Mouse (Mus musculus): ENCODE measurements around the gene Pbx2.

Gene Pbx2

DNA sequence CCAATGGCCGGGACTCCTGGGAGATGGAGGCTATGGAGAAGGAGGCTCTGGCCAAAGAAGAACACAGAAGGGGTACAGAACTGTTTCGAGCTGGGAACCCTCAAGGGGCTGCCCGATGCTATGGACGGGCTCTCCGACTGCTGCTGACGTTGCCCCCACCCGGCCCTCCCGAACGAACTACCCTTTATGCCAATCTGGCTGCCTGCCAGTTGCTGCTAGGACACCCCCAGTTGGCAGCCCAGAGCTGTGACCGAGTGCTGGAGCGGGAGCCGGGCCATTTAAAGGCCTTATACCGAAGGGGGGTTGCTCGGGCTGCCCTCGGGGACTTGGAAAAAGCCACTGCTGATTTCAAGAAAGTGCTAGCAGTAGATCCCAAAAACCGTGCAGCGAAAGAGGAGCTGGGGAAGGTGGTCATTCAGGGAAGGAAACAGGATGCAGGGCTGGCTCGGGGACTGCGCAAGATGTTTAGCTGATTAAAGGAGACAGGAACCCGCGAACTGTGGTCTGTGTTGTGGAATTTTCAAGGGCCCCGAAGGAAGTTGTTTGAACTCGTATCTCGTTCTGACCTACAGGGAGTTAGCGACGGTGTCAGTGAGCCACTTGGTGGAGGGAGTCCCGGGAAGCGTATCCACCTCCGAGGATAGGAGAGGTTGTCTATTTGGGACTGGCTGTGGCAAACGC, 54.9 kb downstream of the Pbx2 start:
- no peak for TF ChIP-seq GATA4 (IDR thresholded peaks at IDR 0.05; ENCODE audit: insufficient replicate concordance, low read length)
